Mouse (Mus musculus) bone marrow, adult 2 months (tissue): ENCODE results near the gene Ppp1r12a.

Experiments
- CTCF ChIP-seq: fragments of 200-500 bp; IDR thresholded peaks from 2 replicates; pipeline ENCODE4 v1.5.1; 2011; ENCODE audit warnings: low read length, control low read depth; ENCODE audit not compliant: control insufficient read depth, insufficient read depth
- POLR2A ChIP-seq: fragments of 200-500 bp; IDR thresholded peaks from 2 replicates; pipeline ENCODE4 v1.6.1; 2011; ENCODE audit warnings: low read depth, mild to moderate bottlenecking, control low read depth, low read length, borderline replicate concordance; ENCODE audit not compliant: control insufficient read depth

- TF ChIP-seq POLR2A (no peak), CTCF (no peak)
These were observed 149.4 kb downstream of the Ppp1r12a start for GRCm38 (mm10) chr10:108311396-108311795.
